Mouse (Mus musculus) lung, postnatal 0 days (tissue): ENCODE measurements around the gene Cdh12.

Source experiments
- CTCF ChIP-seq: IDR thresholded peaks from 2 replicates; pipeline ENCODE4 v1.5.1; 2016; ENCODE audit warnings: antibody characterized with exemption, mild to moderate bottlenecking
- EP300 ChIP-seq: IDR thresholded peaks from 2 replicates; pipeline ENCODE4 v1.6.1; 2016; ENCODE audit warnings: antibody characterized with exemption, mild to moderate bottlenecking, control low read depth

- TF ChIP-seq CTCF (no peak), EP300 (no peak)
These were observed 1095.7 kb downstream of the Cdh12 start for GRCm38 (mm10) chr15:21544786-21545185.
